Mouse (Mus musculus) heart, postnatal 36 days (tissue): ENCODE results near the gene Pfdn6. TPM values are rescaled to one million over a fixed set of nuclear protein-coding genes. Genes with fewer than 3 reads are reported as not detected.
"Not testable (repeated sequence)": the region's sequence is repeated elsewhere in the genome, so short reads cannot be mapped to it uniquely, and the experiment has no call there.

Source experiments
- DNase-seq, 2 experiments: peaks; one replicate each; pipeline ENCODE4 v3.0.0; 2021 to 2022
- intact Hi-C: fragments of 180-260 bp; cut with DNase I; formaldehyde crosslinking; loops from one replicate; pipeline ENCODE4 v1.15.1; 2025
- total RNA-seq, 2 experiments: library from RNA; stranded (reverse); gene quantifications; 2 replicates each; pipeline ENCODE4 v1.2.3; 2021

Gene Pfdn6
- total RNA-seq, result 10 to 100 TPM; 77.0 to 84.7 TPM

- DNase-seq, result peak; percentile 89 to 92
- intact Hi-C loops, result loop anchor here (1.0 kb wide), 1 partner anchor 15 kb away; the partner anchor contains the start of gene Vps52
Observed at GRCm38 (mm10) chr17:33940206-33940805, at the start of gene Pfdn6, which contains the start of gene Wdr46. Gene Pfdn6 (minus strand): TSS chr17:33940343. Gene Wdr46 (plus strand): TSS chr17:33940660.

GRCm38 (mm10) chr17:33982136-33982535 lies 42.0 kb upstream of the Pfdn6 start:
- intact Hi-C loops, result loop anchor here (1.0 kb wide), 1 partner anchor 14 kb away; no protein-coding TSS in a partner anchor
- peak; percentile 76 to 83 for DNase-seq

DNA sequence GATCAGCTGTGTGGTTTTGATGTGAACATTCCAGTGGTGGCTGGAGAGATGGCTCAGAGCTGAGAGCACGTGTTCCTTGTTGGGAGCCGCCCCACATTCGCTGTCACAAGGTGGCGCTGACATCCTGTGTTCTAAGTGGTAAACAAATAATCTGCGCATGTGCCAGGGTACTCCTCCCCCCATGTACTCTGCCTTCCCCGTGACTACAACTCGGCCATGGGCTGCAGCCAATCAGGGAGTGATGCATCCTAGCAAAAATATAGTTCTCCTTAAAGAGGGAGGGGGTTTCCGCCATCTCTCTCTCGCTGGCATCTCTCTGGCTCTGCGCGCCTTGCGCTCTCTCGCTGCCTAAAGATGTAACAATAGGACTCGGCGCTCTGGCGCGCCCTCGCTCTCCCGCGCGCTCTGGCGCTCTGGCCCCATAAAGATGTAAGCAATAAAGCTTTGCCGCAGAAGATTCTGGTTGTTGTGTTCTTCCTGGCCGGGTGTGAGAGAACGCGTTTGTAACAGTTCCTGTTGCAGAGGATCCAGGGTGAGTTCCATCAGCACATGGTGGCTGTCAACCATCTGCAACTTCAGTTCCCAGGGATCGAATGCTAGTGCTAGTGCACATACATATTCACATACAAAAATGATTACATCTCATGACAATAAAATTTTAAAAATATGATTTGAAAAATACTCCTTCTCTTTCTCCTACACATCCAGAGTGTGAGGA lies 41.2 kb upstream of the Pfdn6 start:
- peak; percentile 85 to 86 for DNase-seq
- intact Hi-C loops, result not testable (repeated sequence)

DNA sequence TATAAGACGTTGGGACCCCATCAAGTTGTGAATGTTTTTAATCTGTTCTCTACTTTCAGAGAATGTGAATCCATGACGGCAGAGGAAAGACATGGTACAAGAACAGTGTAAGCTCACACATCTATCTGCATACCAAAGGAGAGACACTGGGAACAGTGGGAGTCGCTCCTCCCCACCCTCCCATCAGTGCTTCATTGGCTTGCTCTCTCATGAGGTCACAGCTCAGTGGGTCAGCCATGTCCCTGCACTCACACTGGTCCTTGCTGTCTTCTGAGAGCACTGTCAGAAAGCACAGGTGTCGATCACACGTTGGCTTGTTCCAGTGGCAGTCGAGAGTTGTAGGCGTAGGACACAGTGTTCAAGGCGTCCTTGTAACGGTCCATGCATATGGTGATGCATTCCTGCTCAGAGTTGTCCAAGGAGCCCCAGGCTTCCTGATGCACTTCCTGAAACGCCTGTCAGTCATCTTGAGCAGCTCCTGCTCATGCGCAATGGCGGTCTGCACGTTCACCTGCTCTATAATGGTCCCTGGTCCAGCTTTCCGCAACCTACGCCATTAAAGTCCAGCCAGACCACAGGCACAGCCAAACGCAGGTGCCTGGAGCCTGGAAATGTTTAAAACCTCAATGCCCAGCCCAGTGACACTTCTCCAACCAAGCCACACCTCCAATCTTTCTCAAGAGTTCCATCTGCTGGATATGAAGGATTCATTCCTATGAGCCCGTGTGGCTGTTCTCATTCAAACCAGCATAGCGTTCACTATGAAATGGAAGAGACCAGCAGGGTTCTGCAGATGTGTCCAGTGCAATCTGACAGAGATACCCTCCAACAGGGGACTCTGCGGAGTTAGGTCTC lies 40.3 kb upstream of the Pfdn6 start:
- DNase-seq, result no peak
- intact Hi-C loops, result no loop called here

GRCm38 (mm10) chr17:33979512-33980050 lies 39.4 kb upstream of the Pfdn6 start:
- intact Hi-C loops, result no loop called here
- DNase-seq, result no peak

GRCm38 (mm10) chr17:33978631-33979031 lies 38.5 kb upstream of the Pfdn6 start:
- intact Hi-C loops, result no loop called here
- DNase-seq, result peak; percentile 76 to 79

DNA sequence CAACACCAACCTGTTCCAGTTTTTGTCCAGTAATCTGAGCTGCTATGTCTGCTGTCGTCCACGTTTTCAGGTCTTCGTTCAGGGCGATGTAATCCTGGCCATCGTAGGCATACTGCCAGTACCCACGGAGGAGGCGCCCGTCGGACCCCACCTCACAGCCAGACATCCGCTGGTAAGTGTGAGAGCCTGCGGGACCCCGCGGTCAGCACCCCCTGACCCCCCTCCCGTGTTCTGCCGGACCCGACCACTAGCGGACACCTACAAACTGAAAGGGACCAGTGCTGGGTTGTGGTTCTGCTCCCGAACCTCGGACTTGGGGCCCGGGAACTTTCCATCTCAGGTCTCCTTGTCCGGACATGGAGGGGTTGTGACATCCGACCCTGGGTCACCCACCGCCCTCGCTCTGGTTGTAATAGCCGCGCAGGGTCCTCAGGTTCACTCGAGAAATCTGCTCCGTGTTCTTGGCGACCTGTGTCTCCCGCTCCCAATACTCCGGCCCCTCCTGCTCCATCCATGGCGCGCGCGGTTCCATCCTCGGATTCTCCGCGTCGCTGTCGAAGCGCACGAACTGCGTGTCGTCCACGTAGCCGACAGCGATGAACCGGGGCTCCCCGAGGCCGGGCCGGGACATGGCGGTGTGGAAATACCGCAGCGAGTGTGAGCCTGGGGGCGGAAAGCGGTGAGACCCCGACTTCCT lies 37.9 kb upstream of the Pfdn6 start:
- intact Hi-C loops, result no loop called here

DNA sequence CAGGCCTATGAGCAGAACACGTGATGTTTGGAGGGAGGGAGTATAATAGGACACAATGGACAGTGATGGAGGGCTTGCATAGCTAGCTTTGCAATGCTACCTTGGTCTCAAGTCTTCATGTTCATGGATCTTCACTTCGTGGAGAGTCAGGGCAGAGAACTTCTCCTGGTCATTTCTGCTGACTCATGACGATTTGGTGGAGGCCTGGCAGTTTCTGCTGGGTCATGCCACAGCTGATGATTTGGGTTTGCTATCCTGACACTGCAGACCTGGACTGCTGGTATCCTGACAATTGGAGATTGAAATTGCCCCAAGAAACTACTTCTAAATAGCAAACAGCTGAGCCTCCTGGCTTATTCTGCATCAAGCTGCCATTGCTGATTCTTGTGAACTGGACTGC lies 33.4 kb upstream of the Pfdn6 start:
- intact Hi-C loops, result no loop called here
- no peak for DNase-seq

More for the DNA sequence above, 37.9 kb upstream of the Pfdn6 start:
- DNase-seq, result no peak

DNA sequence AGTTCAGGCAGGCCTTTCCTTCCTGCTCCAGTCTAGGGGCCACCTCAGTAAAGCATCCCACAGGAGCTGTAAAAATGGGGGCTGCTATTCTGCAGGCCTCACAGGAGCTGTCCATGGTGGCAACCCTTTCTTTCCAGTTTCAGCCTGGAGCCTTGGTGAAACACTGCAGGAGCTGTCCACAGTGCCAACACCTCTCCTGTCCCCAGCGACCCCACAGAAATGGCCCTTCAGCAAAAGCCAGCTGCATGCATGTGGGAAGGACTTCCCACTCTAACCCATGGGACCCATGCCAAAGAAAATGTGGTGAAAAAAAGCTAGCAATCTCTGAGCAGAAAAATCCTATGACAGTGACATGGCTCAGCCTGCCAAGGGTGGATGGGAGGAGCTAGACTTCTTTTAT lies 32.5 kb upstream of the Pfdn6 start:
- intact Hi-C loops, result loop anchor here (1.0 kb wide), 1 partner anchor 1299 kb away; no protein-coding TSS in a partner anchor
- DNase-seq, result no peak

DNA sequence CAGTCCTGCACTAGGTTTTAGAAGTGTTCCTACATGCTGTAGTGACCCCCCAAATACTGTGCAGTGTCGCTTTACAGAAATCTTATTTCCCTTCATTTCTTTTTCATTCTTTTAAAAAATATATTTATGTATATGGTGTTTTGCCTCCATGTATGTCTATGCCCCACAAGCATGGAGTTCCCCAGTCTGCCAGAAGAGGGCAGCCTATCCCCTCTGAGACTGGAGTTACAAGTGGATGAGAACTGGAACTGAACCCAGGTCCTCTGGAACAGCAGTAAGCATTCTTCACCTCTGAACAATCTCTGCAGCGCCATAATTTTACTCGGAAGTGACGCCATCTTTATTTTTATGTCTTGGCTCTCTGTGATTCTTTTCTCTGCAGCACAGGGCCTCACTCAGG lies 29.3 kb upstream of the Pfdn6 start:
- DNase-seq, result no peak
- intact Hi-C loops, result no loop called here

- intact Hi-C loops, result loop anchor here (1.0 kb wide), 1 partner anchor 13 kb away; no protein-coding TSS in a partner anchor
- no peak for DNase-seq
Observed at GRCm38 (mm10) chr17:33968927-33969326, 28.8 kb upstream of the Pfdn6 start.

DNA sequence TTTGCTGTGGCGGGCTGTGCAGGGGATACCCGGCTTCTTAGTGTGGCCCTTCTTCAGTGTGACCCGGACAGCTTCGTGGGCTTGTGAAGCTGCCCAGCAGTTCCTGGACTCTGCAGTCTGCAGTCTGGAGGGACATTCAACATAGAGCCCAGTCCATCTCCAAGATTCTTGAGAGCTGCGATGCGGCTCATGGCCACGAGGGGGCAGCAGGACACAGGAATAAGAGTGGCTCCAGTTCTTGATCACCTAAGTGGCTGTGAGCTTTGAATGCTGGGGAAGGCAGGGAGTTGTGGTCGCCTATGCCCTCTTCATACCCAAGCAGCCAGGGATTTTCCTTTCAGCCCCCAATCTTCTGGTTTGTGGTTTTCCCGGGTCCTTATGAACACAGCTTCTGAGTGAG lies 28.3 kb upstream of the Pfdn6 start:
- peak; percentile 80 to 86 for DNase-seq
- intact Hi-C loops, result loop anchor here (1.0 kb wide), 1 partner anchor 14 kb away; no protein-coding TSS in a partner anchor

- intact Hi-C loops, result loop anchor here (1.0 kb wide), 1 partner anchor 1336 kb away; no protein-coding TSS in a partner anchor
- no peak for DNase-seq
Observed at GRCm38 (mm10) chr17:33965846-33966550, 25.9 kb upstream of the Pfdn6 start.

DNA sequence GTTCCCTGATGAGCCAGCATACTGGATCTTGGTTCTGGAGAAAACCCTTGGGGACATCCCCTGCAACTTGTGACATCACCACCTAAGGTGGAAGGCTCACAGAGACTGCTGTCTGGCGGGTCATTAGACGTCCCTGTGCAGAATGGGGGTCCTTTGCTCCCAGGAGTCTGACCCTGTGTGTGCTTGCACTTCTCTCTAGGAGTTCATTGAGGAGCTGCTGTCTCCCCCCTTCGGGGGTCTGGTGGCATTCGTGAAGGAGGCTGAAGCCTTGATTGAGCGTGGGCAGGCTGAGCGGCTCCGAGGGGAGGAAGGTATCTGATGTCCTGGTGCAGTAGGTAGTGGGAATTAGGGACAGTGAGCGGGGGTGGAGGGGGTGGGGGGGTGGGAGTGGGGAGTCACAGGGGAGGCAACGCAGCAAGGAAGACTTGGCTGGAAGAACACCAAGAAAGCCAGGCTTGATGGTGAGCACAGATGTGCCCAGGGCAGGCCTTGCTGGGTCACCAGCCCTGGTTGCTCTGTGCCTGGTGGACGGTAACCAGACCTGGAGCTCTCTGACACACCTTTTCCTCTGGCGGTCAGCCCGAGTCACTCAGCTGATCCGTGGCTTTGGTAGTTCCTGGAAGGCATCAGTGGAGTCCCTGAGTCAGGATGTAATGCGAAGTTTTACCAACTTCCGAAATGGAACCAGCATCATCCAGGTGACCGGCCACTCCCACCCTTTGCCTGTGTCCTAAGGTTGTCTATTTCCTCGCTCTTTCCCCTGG lies 25.1 kb upstream of the Pfdn6 start:
- no peak for DNase-seq
- intact Hi-C loops, result no loop called here

- DNase-seq, result no peak
- intact Hi-C loops, result loop anchor here (5.0 kb wide), 1 partner anchor 1394 kb away; no protein-coding TSS in a partner anchor
Observed at GRCm38 (mm10) chr17:33962876-33963275, 22.7 kb upstream of the Pfdn6 start.

DNA sequence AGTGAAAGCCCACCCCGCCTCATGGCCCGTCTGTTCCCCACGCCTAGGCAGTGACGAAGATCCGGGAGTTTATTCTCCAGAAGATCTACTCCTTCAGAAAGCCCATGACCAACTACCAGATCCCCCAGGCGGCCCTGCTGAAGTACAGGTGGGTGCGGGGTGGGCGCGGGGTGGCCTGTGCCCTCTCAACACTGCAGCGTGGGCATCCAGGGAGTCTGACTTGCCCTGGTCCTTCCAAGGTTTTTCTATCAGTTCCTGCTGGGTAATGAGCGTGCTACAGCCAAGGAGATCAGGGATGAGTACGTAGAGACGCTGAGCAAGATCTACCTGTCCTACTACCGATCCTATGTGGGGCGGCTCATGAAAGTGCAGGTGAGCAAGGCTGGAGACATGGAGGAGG lies 19.8 kb upstream of the Pfdn6 start:
- no peak for DNase-seq
- intact Hi-C loops, result loop anchor here (2.0 to 5.0 kb wide), 3 partner anchors 1311 to 1397 kb away; no protein-coding TSS in a partner anchor

DNA sequence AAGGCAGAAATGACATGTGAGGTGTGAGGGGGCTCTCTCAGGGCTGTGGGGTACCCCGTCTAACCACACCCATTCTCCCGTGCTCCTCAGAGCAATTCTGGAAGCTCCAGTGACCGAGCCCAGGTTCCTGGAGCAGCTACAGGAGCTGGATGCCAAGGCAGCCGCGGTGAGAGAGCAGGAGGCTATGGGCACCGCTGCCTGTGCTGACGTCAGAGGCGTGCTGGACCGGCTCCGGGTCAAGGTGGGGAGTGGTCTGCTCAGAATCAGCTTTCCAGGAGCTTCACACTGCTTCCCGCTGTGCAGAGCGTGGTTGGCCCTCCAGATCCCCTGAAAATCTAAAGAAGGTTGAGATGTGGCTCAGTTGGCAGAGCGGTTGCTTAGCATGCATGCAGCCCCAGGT lies 19.0 kb upstream of the Pfdn6 start:
- intact Hi-C loops, result no loop called here

GRCm38 (mm10) chr17:33958451-33958850 lies 18.3 kb upstream of the Pfdn6 start:
- DNase-seq, result no peak
- intact Hi-C loops, result no loop called here

More for the DNA sequence above, 19.0 kb upstream of the Pfdn6 start:
- DNase-seq, result no peak
